Mouse (Mus musculus) kidney, embryonic 16.5 days (tissue): Measurements from ENCODE around the gene Pdzd7. TPM values are rescaled to one million over a fixed set of nuclear protein-coding genes. Genes with fewer than 3 reads are reported as not detected.

Experiments used
- ATAC-seq: fragments of 200-750 bp; cut with Nextera tagmentation; 2 replicates; pipeline ENCODE4 v1.8.0; 2017; ENCODE audit warnings: moderate TSS enrichment; ENCODE audit not compliant: low FRiP score, low TSS enrichment
- H3K27ac ChIP-seq: fragments of 300-500 bp; sonication (generic); 2 replicates; pipeline ENCODE4 v1.5.1; 2014; ENCODE audit warnings: low read length
- H3K27me3 ChIP-seq: fragments of 300-500 bp; sonication (generic); 2 replicates; pipeline ENCODE4 v1.6.1; 2014; ENCODE audit warnings: low read length, control low read depth, mixed read lengths; ENCODE audit not compliant: insufficient read depth
- H3K36me3 ChIP-seq: fragments of 300-500 bp; sonication (generic); 2 replicates; pipeline ENCODE4 v1.6.1; 2014; ENCODE audit warnings: low read length, control low read depth, mixed read lengths; ENCODE audit not compliant: insufficient read depth
- H3K4me1 ChIP-seq: fragments of 300-500 bp; sonication (generic); 2 replicates; pipeline ENCODE4 v1.6.1; 2014; ENCODE audit warnings: low read length, control low read depth, mixed read lengths; ENCODE audit not compliant: insufficient read depth
- H3K4me2 ChIP-seq: fragments of 300-500 bp; sonication (generic); replicated peaks from 2 replicates; pipeline ENCODE4 v1.6.1; 2014; ENCODE audit warnings: low read depth, low read length
- H3K4me3 ChIP-seq: fragments of 300-500 bp; sonication (generic); 2 replicates; pipeline ENCODE4 v1.5.1; 2014; ENCODE audit warnings: mild to moderate bottlenecking, low read length
- H3K9ac ChIP-seq: fragments of 300-500 bp; sonication (generic); replicated peaks from 2 replicates; pipeline ENCODE4 v1.6.1; 2014; ENCODE audit warnings: low read length
- H3K9me3 ChIP-seq: fragments of 300-500 bp; sonication (generic); 2 replicates; pipeline ENCODE4 v1.6.1; 2016; ENCODE audit warnings: low read length, control low read depth
- WGBS: fragments of 180-500 bp; shearing (Covaris S2); extraction: QIAGEN DNeasy Blood & Tissue Kit; methylation state at CpG from one replicate; pipeline ENCODE4 v1.1.7; 2014; 5-methylcytosine and 5-hydroxymethylcytosine counted together
- polyA plus RNA-seq: library from polyadenylated mRNA; unstranded; fragments of >200 nt; fragmentation: Nextera tagmentation; extraction: Ambion mirVana; gene quantifications from 2 replicates; pipeline ENCODE4 v1.2.1, GENCODE M21; 2015

The Pdzd7 gene
- polyA plus RNA-seq, 1 experiment from 2014 or later, result 0.89 TPM

- Histone ChIP-seq H3K9ac (no peak overlapping the region), H3K27me3 (no peaks in the 10 kb centered on the region), H3K9me3 (no peaks in the 10 kb centered on the region), H3K27ac (no peak overlapping the region), H3K4me1 (peaks cover 26% of the 10 kb centered on the region), H3K4me2 (no peak overlapping the region), H3K4me3 (no peak overlapping the region), H3K36me3 (peaks cover 20% of the 10 kb centered on the region)
- peak; percentile 43; the same call in 1 of the 2 replicates for ATAC-seq
- WGBS, result 20% methylated on average over 4 of the region's 4 CpGs
These were observed 13.7 kb downstream of the Pdzd7 start for GRCm38 (mm10) chr19:45031780-45032179.

GRCm38 (mm10) chr19:45030746-45031693 lies 14.5 kb downstream of the Pdzd7 start:
- 39% methylated on average over 20 of the region's 20 CpGs for WGBS
- Histone ChIP-seq H3K9me3 (no peaks in the 10 kb centered on the region), H3K27me3 (no peaks in the 10 kb centered on the region), H3K4me2 (peak overlapping the region; percentile 42), H3K9ac (no peak overlapping the region), H3K4me3 (peak overlapping the region; percentile 14), H3K27ac (no peak overlapping the region), H3K36me3 (peaks cover 27% of the 10 kb centered on the region), H3K4me1 (peaks cover 26% of the 10 kb centered on the region)
- peak; percentile 16; the same call in 1 of the 2 replicates for ATAC-seq

- Histone ChIP-seq H3K4me3 (no peak overlapping the region), H3K4me2 (no peak overlapping the region), H3K9me3 (no peaks in the 10 kb centered on the region), H3K27me3 (no peaks in the 10 kb centered on the region), H3K9ac (no peak overlapping the region), H3K4me1 (peaks cover 26% of the 10 kb centered on the region), H3K36me3 (peaks cover 37% of the 10 kb centered on the region), H3K27ac (no peak overlapping the region)
- 29% methylated on average over 8 of the region's 8 CpGs for WGBS
- ATAC-seq, result peak; percentile 33
These were observed 15.4 kb downstream of the Pdzd7 start for GRCm38 (mm10) chr19:45030111-45030510.

- Histone ChIP-seq H3K9me3 (no peaks in the 10 kb centered on the region), H3K4me1 (peaks cover 26% of the 10 kb centered on the region), H3K27me3 (no peaks in the 10 kb centered on the region), H3K9ac (no peak overlapping the region), H3K27ac (no peak overlapping the region), H3K36me3 (peaks cover 42% of the 10 kb centered on the region), H3K4me2 (no peak overlapping the region), H3K4me3 (no peak overlapping the region)
- no peak for ATAC-seq
- WGBS, result 59% methylated on average over 7 of the region's 9 CpGs
These were observed 15.9 kb downstream of the Pdzd7 start for GRCm38 (mm10) chr19:45029571-45029970.

- 62% methylated on average over 19 of the region's 19 CpGs for WGBS
- Histone ChIP-seq H3K9me3 (no peaks in the 10 kb centered on the region), H3K9ac (no peak overlapping the region), H3K4me1 (peaks cover 29% of the 10 kb centered on the region), H3K27me3 (no peaks in the 10 kb centered on the region), H3K36me3 (peaks cover 48% of the 10 kb centered on the region), H3K4me2 (no peak overlapping the region), H3K4me3 (no peak overlapping the region), H3K27ac (no peak overlapping the region)
- no peak for ATAC-seq
These were observed 16.8 kb downstream of the Pdzd7 start for GRCm38 (mm10) chr19:45028746-45029145.

GRCm38 (mm10) chr19:45027848-45028247 lies 17.7 kb downstream of the Pdzd7 start:
- no peak for ATAC-seq
- Histone ChIP-seq H3K36me3 (peaks cover 54% of the 10 kb centered on the region), H3K27ac (no peak overlapping the region), H3K27me3 (no peaks in the 10 kb centered on the region), H3K9me3 (no peaks in the 10 kb centered on the region), H3K4me3 (no peak overlapping the region), H3K4me1 (peaks cover 31% of the 10 kb centered on the region), H3K4me2 (no peak overlapping the region), H3K9ac (no peak overlapping the region)
- 94% methylated on average over 6 of the region's 6 CpGs for WGBS

GRCm38 (mm10) chr19:45026958-45027670 lies 18.4 kb downstream of the Pdzd7 start:
- Histone ChIP-seq H3K4me1 (peaks cover 26% of the 10 kb centered on the region), H3K27ac (no peak overlapping the region), H3K36me3 (peaks cover 59% of the 10 kb centered on the region), H3K4me3 (no peak overlapping the region), H3K9me3 (no peaks in the 10 kb centered on the region), H3K9ac (no peak overlapping the region), H3K27me3 (no peaks in the 10 kb centered on the region), H3K4me2 (no peak overlapping the region)
- WGBS, result 61% methylated on average over 6 of the region's 6 CpGs
- no peak for ATAC-seq

- H3K9me3 ChIP-seq, result no peaks in the 10 kb centered on the region
- H3K27me3 ChIP-seq, result no peaks in the 10 kb centered on the region
- 92% methylated on average over 37 of the region's 37 CpGs for WGBS
- peaks cover 29% of the 10 kb centered on the region for H3K4me1 ChIP-seq
- no peak overlapping the region for H3K9ac ChIP-seq
- H3K27ac ChIP-seq, result no peak overlapping the region
- H3K4me2 ChIP-seq, result no peak overlapping the region
- no peak overlapping the region for H3K4me3 ChIP-seq
- peaks cover 68% of the 10 kb centered on the region for H3K36me3 ChIP-seq
- no peak for ATAC-seq
These were observed 19.5 kb downstream of the Pdzd7 start for GRCm38 (mm10) chr19:45025937-45026568.

- Histone ChIP-seq H3K4me1 (peaks cover 32% of the 10 kb centered on the region), H3K9me3 (no peaks in the 10 kb centered on the region), H3K9ac (no peak overlapping the region), H3K27me3 (no peaks in the 10 kb centered on the region), H3K36me3 (peaks cover 68% of the 10 kb centered on the region), H3K27ac (no peak overlapping the region), H3K4me2 (no peak overlapping the region), H3K4me3 (no peak overlapping the region)
- ATAC-seq, result no peak
- WGBS, result 68% methylated on average over 20 of the region's 20 CpGs
These were observed 20.7 kb downstream of the Pdzd7 start for GRCm38 (mm10) chr19:45024775-45025174.
